Mouse (Mus musculus) hindbrain, embryonic 10.5 days (tissue): ENCODE measurements at regions not wholly inside any gene's neighbourhood (a gene's known extent, or its start where the extent isn't known, plus 50 kb on each side); places are given as distances from the start of the nearest gene placed in this dataset.
"Not testable (repeated sequence)": the region's sequence is repeated elsewhere in the genome, so short reads cannot be mapped to it uniquely, and the experiment has no call there.

Experiments
- DNase-seq: peaks from one replicate; pipeline ENCODE4 v3.0.0-alpha.2; 2017; ENCODE audit warnings: low spot score
- H3K27ac ChIP-seq: fragments of 300-500 bp; sonication (generic); 2 replicates; pipeline ENCODE4 v1.5.1; 2016; ENCODE audit warnings: mild to moderate bottlenecking, moderate library complexity
- H3K27me3 ChIP-seq: fragments of 300-500 bp; sonication (generic); 2 replicates; pipeline ENCODE4 v1.6.1; 2016; ENCODE audit warnings: mild to moderate bottlenecking; ENCODE audit not compliant: poor library complexity, insufficient read depth, severe bottlenecking
- H3K36me3 ChIP-seq: fragments of 300-500 bp; sonication (generic); 2 replicates; pipeline ENCODE4 v1.6.1; 2016; ENCODE audit warnings: mild to moderate bottlenecking, moderate library complexity
- H3K4me1 ChIP-seq: fragments of 300-500 bp; sonication (generic); replicated peaks from 2 replicates; pipeline ENCODE4 v1.6.1; 2016; ENCODE audit warnings: mild to moderate bottlenecking
- H3K4me3 ChIP-seq: fragments of 300-500 bp; sonication (generic); 2 replicates; pipeline ENCODE4 v1.5.1; 2016; ENCODE audit warnings: mild to moderate bottlenecking, moderate library complexity
- H3K9me3 ChIP-seq: fragments of 300-500 bp; sonication (generic); 2 replicates; pipeline ENCODE4 v1.6.1; 2016; ENCODE audit warnings: mild to moderate bottlenecking, moderate library complexity
- WGBS: fragments of 180-500 bp; shearing (Covaris S2); methylation state at CpG from one replicate; pipeline ENCODE4 v1.1.7; 2016; 5-methylcytosine and 5-hydroxymethylcytosine counted together

- Histone ChIP-seq H3K9me3 (0 out of 2 replicates have a peak, but pooled peaks cover 3% of the 10 kb centered on the region), H3K27ac (peak overlapping the region; percentile 59; the same call in 1 of the 2 replicates), H3K4me1 (peaks cover 35% of the 10 kb centered on the region), H3K36me3 (no peaks in the 10 kb centered on the region), H3K4me3 (no peak overlapping the region), H3K27me3 (no peaks in the 10 kb centered on the region)
- 78% methylated on average over 7 of the region's 7 CpGs for WGBS
- no peak for DNase-seq
These were observed 119.4 kb downstream of the Sptssa start for GRCm38 (mm10) chr12:54537022-54537421.

- H3K4me1 ChIP-seq: peaks cover 35% of the 10 kb centered on the region
- H3K27me3 ChIP-seq: no peaks in the 10 kb centered on the region
- H3K27ac ChIP-seq: peak overlapping the region; percentile 74
- WGBS: 32% methylated on average over 9 of the region's 9 CpGs
- no peaks in the 10 kb centered on the region for H3K9me3 ChIP-seq
- no peaks in the 10 kb centered on the region for H3K36me3 ChIP-seq
- peak; percentile 50 for DNase-seq
- H3K4me3 ChIP-seq: no peak overlapping the region
These were observed 120.5 kb downstream of the Sptssa start for GRCm38 (mm10) chr12:54535556-54536516.

- no peak for DNase-seq
- no peaks in the 10 kb centered on the region for H3K27me3 ChIP-seq
- H3K4me1 ChIP-seq: peaks cover 35% of the 10 kb centered on the region
- H3K36me3 ChIP-seq: no peaks in the 10 kb centered on the region
- H3K9me3 ChIP-seq: no peaks in the 10 kb centered on the region
- H3K27ac ChIP-seq: peak overlapping the region; percentile 66; the same call in 1 of the 2 replicates
- no peak overlapping the region for H3K4me3 ChIP-seq
- whole genome bisulfite sequencing: 70% methylated on average over 7 of the region's 7 CpGs
These were observed 121.5 kb downstream of the Sptssa start for GRCm38 (mm10) chr12:54534910-54535309.

- 51% methylated on average over 5 of the region's 5 CpGs for WGBS
- H3K4me3 ChIP-seq: no peak overlapping the region
- no peaks in the 10 kb centered on the region for H3K9me3 ChIP-seq
- no peak for DNase-seq
- H3K4me1 ChIP-seq: peaks cover 35% of the 10 kb centered on the region
- peak overlapping the region; percentile 59; the same call in 1 of the 2 replicates for H3K27ac ChIP-seq
- H3K27me3 ChIP-seq: no peaks in the 10 kb centered on the region
- no peaks in the 10 kb centered on the region for H3K36me3 ChIP-seq
These were observed 123.2 kb downstream of the Sptssa start for GRCm38 (mm10) chr12:54533134-54533533.

GRCm38 (mm10) chr12:54532062-54532461 is 124.3 kb downstream of the Sptssa start:
- DNase-seq: no peak
- H3K36me3 ChIP-seq: no peaks in the 10 kb centered on the region
- no peaks in the 10 kb centered on the region for H3K27me3 ChIP-seq
- peaks cover 34% of the 10 kb centered on the region for H3K4me1 ChIP-seq
- no peaks in the 10 kb centered on the region for H3K9me3 ChIP-seq
- no peak overlapping the region for H3K27ac ChIP-seq
- 92% methylated on average over 8 of the region's 8 CpGs for WGBS
- no peak overlapping the region for H3K4me3 ChIP-seq

- Histone ChIP-seq H3K27me3 (no peaks in the 10 kb centered on the region), H3K4me1 (no peaks in the 10 kb centered on the region), H3K36me3 (no peaks in the 10 kb centered on the region), H3K27ac (no peak overlapping the region), H3K4me3 (no peak overlapping the region), H3K9me3 (0 out of 2 replicates have a peak, but pooled peaks cover 3% of the 10 kb centered on the region)
- no peak for DNase-seq
These were observed 128.3 kb downstream of the Sptssa start for GRCm38 (mm10) chr12:54528046-54528445.

- WGBS: 83% methylated on average over 2 of the region's 2 CpGs
- DNase-seq: no peak
- no peaks in the 10 kb centered on the region for H3K36me3 ChIP-seq
These were observed 128.8 kb downstream of the Sptssa start for GRCm38 (mm10) chr12:54527577-54527976.

GRCm38 (mm10) chr12:54520406-54520805 is 136.0 kb downstream of the Sptssa start:
- H3K27me3 ChIP-seq: no peaks in the 10 kb centered on the region
- no peak overlapping the region for H3K4me3 ChIP-seq
- no peaks in the 10 kb centered on the region for H3K36me3 ChIP-seq
- 43% methylated on average over 4 of the region's 4 CpGs for WGBS
- DNase-seq: no peak
- no peaks in the 10 kb centered on the region for H3K9me3 ChIP-seq
- H3K4me1 ChIP-seq: 0 out of 2 replicates have a peak, but pooled peaks cover 2% of the 10 kb centered on the region
- no peak overlapping the region for H3K27ac ChIP-seq

More at GRCm38 (mm10) chr12:54527577-54527976, 128.8 kb downstream of the Sptssa start:
- Histone ChIP-seq H3K4me3 (no peak overlapping the region), H3K9me3 (0 out of 2 replicates have a peak, but pooled peaks cover 3% of the 10 kb centered on the region), H3K4me1 (no peaks in the 10 kb centered on the region), H3K27me3 (no peaks in the 10 kb centered on the region), H3K27ac (no peak overlapping the region)

- Histone ChIP-seq H3K36me3 (no peaks in the 10 kb centered on the region), H3K4me1 (0 out of 2 replicates have a peak, but pooled peaks cover 2% of the 10 kb centered on the region), H3K27ac (no peak overlapping the region), H3K9me3 (no peaks in the 10 kb centered on the region), H3K27me3 (no peaks in the 10 kb centered on the region), H3K4me3 (no peak overlapping the region)
- 88% methylated on average over 3 of the region's 3 CpGs for WGBS
- no peak for DNase-seq
These were observed 137.0 kb downstream of the Sptssa start for GRCm38 (mm10) chr12:54519370-54519769.

GRCm38 (mm10) chr12:54517265-54517664 is 139.1 kb downstream of the Sptssa start:
- Histone ChIP-seq H3K4me1 (0 out of 2 replicates have a peak, but pooled peaks cover 5% of the 10 kb centered on the region), H3K27me3 (no peaks in the 10 kb centered on the region), H3K9me3 (no peaks in the 10 kb centered on the region), H3K4me3 (no peak overlapping the region), H3K27ac (no peak overlapping the region), H3K36me3 (no peaks in the 10 kb centered on the region)
- WGBS: 85% methylated on average over 3 of the region's 3 CpGs
- no peak for DNase-seq

GRCm38 (mm10) chr12:54516463-54516862 is 139.9 kb downstream of the Sptssa start:
- Histone ChIP-seq H3K27ac (no peak overlapping the region), H3K4me3 (no peak overlapping the region), H3K9me3 (no peaks in the 10 kb centered on the region), H3K4me1 (0 out of 2 replicates have a peak, but pooled peaks cover 5% of the 10 kb centered on the region), H3K27me3 (no peaks in the 10 kb centered on the region), H3K36me3 (no peaks in the 10 kb centered on the region)
- DNase-seq: no peak
- 87% methylated on average over 3 of the region's 3 CpGs for WGBS

- H3K27me3 ChIP-seq, DNase-seq, H3K4me3 ChIP-seq, H3K4me1 ChIP-seq, H3K36me3 ChIP-seq, H3K27ac ChIP-seq, H3K9me3 ChIP-seq: not testable (repeated sequence)
- 54% methylated on average over 4 of the region's 4 CpGs for WGBS
These were observed 140.3 kb downstream of the Sptssa start for GRCm38 (mm10) chr12:54516039-54516438.

- 75% methylated on average over 6 of the region's 6 CpGs for WGBS
- no peaks in the 10 kb centered on the region for H3K36me3 ChIP-seq
- no peak for DNase-seq
- no peaks in the 10 kb centered on the region for H3K9me3 ChIP-seq
- 0 out of 2 replicates have a peak, but pooled peaks cover 6% of the 10 kb centered on the region for H3K4me1 ChIP-seq
- H3K27me3 ChIP-seq: no peaks in the 10 kb centered on the region
- H3K4me3 ChIP-seq: no peak overlapping the region
- H3K27ac ChIP-seq: peak overlapping the region; percentile 51; the same call in 1 of the 2 replicates
These were observed 146.5 kb downstream of the Sptssa start for GRCm38 (mm10) chr12:54509903-54510302.
